Mouse (Mus musculus): ENCODE measurements around the gene Selenok.

GRCm38 (mm10) chr14:29976927-29977326 lies 8.8 kb downstream of the Selenok start:
- TF ChIP-seq CTCF (IDR thresholded peaks at IDR 0.05; ENCODE audit: low read depth, low read length) (no peak), POLR2A (IDR thresholded peaks at IDR 0.05; ENCODE audit: insufficient read depth, low read length) (no peak), EP300 (IDR thresholded peaks at IDR 0.05; ENCODE audit: insufficient read depth, low read depth, low read length) (no peak)
